Mouse (Mus musculus): Measurements from ENCODE around the gene Arap1.

- no peak for TF ChIP-seq E2F4 (IDR thresholded peaks at IDR 0.05; ENCODE audit: insufficient replicate concordance, low read depth, low read length)
- no peak for TF ChIP-seq TCF12 (IDR thresholded peaks at IDR 0.05; ENCODE audit: low read depth, low read length)
- TF ChIP-seq CTCF (conservative IDR thresholded peaks at IDR 0.05 in 1 of 2, IDR thresholded peaks at IDR 0.05 in 1 of 2; ENCODE audit: low read depth in 2 of 2, low read length in 2 of 2), result no peak
- TF ChIP-seq RAD21 (IDR thresholded peaks at IDR 0.05; ENCODE audit: low read depth, low read length), result no peak
- TF ChIP-seq PAX5 (IDR thresholded peaks at IDR 0.05; ENCODE audit: low read length), result no peak
- TF ChIP-seq POLR2A (IDR thresholded peaks at IDR 0.05; ENCODE audit: low read depth, low read length), result no peak
- no peak for TF ChIP-seq RCOR1 (conservative IDR thresholded peaks at IDR 0.05; ENCODE audit: low read depth, low read length)
- TF ChIP-seq MAFK (IDR thresholded peaks at IDR 0.05; ENCODE audit: insufficient replicate concordance, low read length), result no peak
- TF ChIP-seq ZC3H11A (IDR thresholded peaks at IDR 0.05; ENCODE audit: low read depth, low read length), result no peak
- no peak for TF ChIP-seq UBTF (IDR thresholded peaks at IDR 0.05; ENCODE audit: low read depth, low read length)
- TF ChIP-seq CHD2 (IDR thresholded peaks at IDR 0.05; ENCODE audit: low read length), result no peak
- TF ChIP-seq USF1 (IDR thresholded peaks at IDR 0.05; ENCODE audit: low read depth, low read length), result no peak
- TF ChIP-seq EP300 (IDR thresholded peaks at IDR 0.05; ENCODE audit: low read length), result no peak
- no peak for TF ChIP-seq MEF2A (IDR thresholded peaks at IDR 0.05; ENCODE audit: borderline replicate concordance, low read depth, low read length)
These were observed 19.2 kb upstream of the Arap1 start for GRCm38 (mm10) chr7:101328621-101329158.

All from CH12.LX (cell line).